Mouse (Mus musculus) myocyte (in vitro differentiated cells): ENCODE measurements around the gene Tmod2. TPM values are rescaled to one million over a fixed set of nuclear protein-coding genes. Genes with fewer than 3 reads are reported as not detected.

ENCODE experiments used
- H3K27me3 ChIP-seq: one replicate; pipeline ENCODE4 v1.6.1; 2011; ENCODE audit not compliant: control insufficient read depth, insufficient read depth, insufficient read length
- H3K36me3 ChIP-seq: one replicate; pipeline ENCODE4 v1.6.1; 2011; ENCODE audit not compliant: control insufficient read depth, insufficient read depth
- H3K4me2 ChIP-seq: one replicate; pipeline ENCODE4 v1.6.1; 2011; ENCODE audit warnings: low read depth, control low read depth
- H3K4me3 ChIP-seq: one replicate; pipeline ENCODE4 v1.5.1; 2011; ENCODE audit warnings: mild to moderate bottlenecking, control low read depth, moderate library complexity
- H3K79me2 ChIP-seq: one replicate; pipeline ENCODE4 v1.6.1; 2011; ENCODE audit not compliant: control insufficient read depth, insufficient read depth
- H3ac ChIP-seq: one replicate; pipeline ENCODE4 v1.6.1; 2011; ENCODE audit not compliant: control insufficient read depth, insufficient read length
- CEBPB ChIP-seq: IDR thresholded peaks from 2 replicates; pipeline ENCODE4 v1.6.1; 2011; ENCODE audit warnings: mild to moderate bottlenecking, moderate library complexity; ENCODE audit not compliant: poor library complexity, insufficient read depth, severe bottlenecking
- E2F4 ChIP-seq: IDR thresholded peaks from one replicate; pipeline ENCODE4 v1.6.1; 2011; ENCODE audit warnings: mild to moderate bottlenecking, control low read depth, moderate library complexity; ENCODE audit not compliant: insufficient read depth
- MAX ChIP-seq: IDR thresholded peaks from one replicate; pipeline ENCODE4 v1.6.1; 2011; ENCODE audit warnings: low read depth, mild to moderate bottlenecking, control low read depth
- MYOD1 ChIP-seq, 3 experiments: IDR thresholded peaks; one replicate each; pipeline ENCODE4 v1.6.1; 2011; ENCODE audit warnings: control low read depth in 2 of 3, low read depth in 2 of 3, mild to moderate bottlenecking in 2 of 3, moderate library complexity in 1 of 3; ENCODE audit not compliant: insufficient read length in 2 of 3, control insufficient read depth in 1 of 3
- MYOG ChIP-seq, 3 experiments: IDR thresholded peaks; one replicate each; pipeline ENCODE4 v1.6.1; 2011; ENCODE audit warnings: control low read depth in 2 of 3, low read depth in 2 of 3, mild to moderate bottlenecking in 2 of 3; ENCODE audit not compliant: insufficient read length in 2 of 3, control insufficient read depth in 1 of 3, insufficient read depth in 1 of 3
- POLR2A ChIP-seq: IDR thresholded peaks from one replicate; pipeline ENCODE4 v1.6.1; 2011; ENCODE audit warnings: low read depth, mild to moderate bottlenecking, control low read depth, moderate library complexity; ENCODE audit not compliant: insufficient read length
- POLR2AphosphoS2 ChIP-seq: IDR thresholded peaks from one replicate; pipeline ENCODE4 v1.6.1; 2011; ENCODE audit warnings: low read depth, control low read depth; ENCODE audit not compliant: insufficient read length
- REST ChIP-seq: IDR thresholded peaks from one replicate; pipeline ENCODE4 v1.6.1; 2011; ENCODE audit warnings: mild to moderate bottlenecking, control low read depth, moderate library complexity; ENCODE audit not compliant: insufficient read depth, insufficient read length
- SRF ChIP-seq: IDR thresholded peaks from one replicate; pipeline ENCODE4 v1.6.1; 2011; ENCODE audit warnings: low read depth; ENCODE audit not compliant: control insufficient read depth, insufficient read length
- TCF12 ChIP-seq: IDR thresholded peaks from one replicate; pipeline ENCODE4 v1.6.1; 2011; ENCODE audit warnings: mild to moderate bottlenecking, control low read depth; ENCODE audit not compliant: poor library complexity, insufficient read depth, severe bottlenecking
- TCF3 ChIP-seq: IDR thresholded peaks from one replicate; pipeline ENCODE4 v1.6.1; 2011; ENCODE audit warnings: low read depth, control low read depth; ENCODE audit not compliant: insufficient read length
- USF1 ChIP-seq: IDR thresholded peaks from one replicate; pipeline ENCODE4 v1.6.1; 2011; ENCODE audit warnings: low read depth, mild to moderate bottlenecking, control low read depth, moderate library complexity
- polyA plus RNA-seq: library from polyadenylated mRNA; unstranded; fragments of >200 nt; fragmentation: generic; extraction: Trizol; gene quantifications from one replicate; pipeline ENCODE4 v1.2.1, GENCODE M21; 2012; ENCODE audit warnings: missing spikeins

Gene Tmod2
- polyA plus RNA-seq, 1 experiment, result 0.06 TPM

DNA sequence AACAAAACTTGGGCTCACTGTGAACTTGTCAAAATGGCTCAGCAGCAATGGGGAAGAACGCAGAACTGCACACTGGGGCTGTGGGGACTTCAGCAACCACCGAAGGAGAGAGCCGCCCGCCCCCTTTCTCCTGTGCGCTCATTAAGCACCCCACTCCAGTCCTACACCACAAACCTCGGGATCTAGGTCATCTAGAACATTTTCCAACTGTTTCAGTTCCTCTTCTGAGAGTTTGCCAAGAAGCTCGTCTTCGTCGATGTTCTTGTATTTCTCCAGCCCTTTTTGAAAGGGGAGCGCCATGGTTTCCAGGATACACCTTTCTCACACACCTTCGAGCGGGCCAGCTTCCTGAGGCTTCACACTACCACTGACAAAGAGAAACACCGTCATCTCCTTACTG is 14.1 kb downstream of the Tmod2 start:
- H3ac ChIP-seq, result no peak overlapping the region
- no peaks in the 10 kb centered on the region for H3K36me3 ChIP-seq
- H3K4me3 ChIP-seq, result no peak overlapping the region
- no peaks in the 10 kb centered on the region for H3K79me2 ChIP-seq
- peaks cover 7% of the 10 kb centered on the region for H3K27me3 ChIP-seq
- TF ChIP-seq MAX (no peak), E2F4 (no peak), TCF3 (no peak), REST (no peak)
- H3K4me2 ChIP-seq, result no peak overlapping the region

DNA sequence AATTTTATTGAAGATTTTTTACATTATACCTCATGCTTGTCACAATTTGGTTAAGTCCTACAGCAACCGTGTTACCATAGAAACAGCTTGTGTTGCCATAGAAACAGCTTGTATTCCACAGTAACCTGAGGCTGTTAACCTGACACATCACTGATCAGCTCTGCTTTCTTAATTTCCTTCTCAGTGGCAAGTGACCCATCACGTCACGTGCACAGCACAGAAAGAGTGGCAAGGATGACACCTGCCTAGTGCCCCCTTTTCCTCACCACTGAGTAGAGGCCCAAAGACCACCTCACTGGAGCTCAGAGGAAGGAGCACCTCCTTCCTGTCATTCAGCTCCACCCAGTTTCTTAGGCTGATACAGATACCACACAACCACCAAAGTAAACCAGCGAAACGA is 17.6 kb downstream of the Tmod2 start:
- H3ac ChIP-seq, result no peak overlapping the region
- TF ChIP-seq TCF12, result no peak
- no peak for TF ChIP-seq SRF
- no peak for TF ChIP-seq POLR2AphosphoS2
- no peak for TF ChIP-seq POLR2A
- TF ChIP-seq CEBPB, result no peak
- no peak for TF ChIP-seq E2F4
- TF ChIP-seq MYOG (IDR thresholded peaks at IDR 0.05; ENCODE audit: control insufficient read depth in 1 of 3, insufficient read depth in 1 of 3, insufficient read length in 2 of 3, low read depth in 2 of 3), result no peak
- TF ChIP-seq TCF3, result no peak
- no peak for TF ChIP-seq USF1
- TF ChIP-seq REST, result no peak
- no peak for TF ChIP-seq MYOD1 (IDR thresholded peaks at IDR 0.05; ENCODE audit: control insufficient read depth in 1 of 3, insufficient read length in 2 of 3, low read depth in 2 of 3)
- TF ChIP-seq MAX, result no peak

DNA sequence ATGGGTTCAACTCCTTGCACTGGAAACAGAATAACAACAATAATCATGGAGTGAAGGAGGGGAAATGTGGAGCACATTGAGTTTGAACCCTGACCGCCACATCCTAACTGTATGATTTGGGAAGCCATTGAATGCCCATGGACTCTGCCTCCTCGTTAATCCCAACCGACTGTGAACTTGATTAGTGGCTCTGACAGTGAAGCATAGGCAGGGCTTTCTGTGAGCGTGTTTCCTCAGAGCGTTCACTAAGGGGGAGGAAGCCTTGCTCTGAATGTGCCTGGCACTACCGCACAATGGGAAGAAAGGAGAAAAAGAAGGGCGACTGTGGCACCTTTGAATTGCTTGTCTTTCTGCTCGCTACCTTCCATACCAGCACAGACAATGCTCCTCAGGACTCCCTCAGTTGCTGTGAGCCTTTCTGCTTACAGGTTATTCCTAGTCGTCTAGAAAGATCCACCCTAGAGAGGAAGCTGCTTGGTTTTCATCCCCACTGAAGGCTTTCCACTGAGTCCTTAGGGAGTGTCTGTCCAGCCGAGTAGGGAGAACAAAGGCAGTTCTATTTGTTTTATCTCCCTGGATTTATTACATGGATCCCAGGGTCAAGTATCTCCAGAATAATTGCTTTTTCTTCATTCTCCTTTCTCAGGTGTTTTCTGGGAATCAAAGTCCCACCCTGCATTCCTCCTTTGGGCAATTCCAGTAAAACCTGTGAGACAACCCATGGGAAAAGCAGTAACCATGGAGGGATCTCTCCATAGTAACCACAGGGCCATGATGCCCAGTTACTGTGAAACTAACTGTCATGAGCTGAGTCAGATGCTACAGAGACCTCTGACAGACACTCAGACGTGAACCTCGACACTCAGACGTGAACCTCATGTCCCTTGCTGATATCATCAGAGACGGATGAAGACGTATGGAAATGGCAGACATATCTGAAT is 21.0 kb downstream of the Tmod2 start:
- no peaks in the 10 kb centered on the region for H3K36me3 ChIP-seq
- no peak overlapping the region for H3ac ChIP-seq
- no peak overlapping the region for H3K4me3 ChIP-seq
- peaks cover 5% of the 10 kb centered on the region for H3K27me3 ChIP-seq
- H3K4me2 ChIP-seq, result no peak overlapping the region
- TF ChIP-seq REST (no peak), MAX (no peak), TCF12 (no peak), CEBPB (no peak), USF1 (no peak), MYOG (IDR thresholded peaks at IDR 0.05; ENCODE audit: control insufficient read depth in 1 of 3, insufficient read depth in 1 of 3, insufficient read length in 2 of 3, low read depth in 2 of 3) (no peak), POLR2AphosphoS2 (no peak), E2F4 (no peak), TCF3 (no peak), MYOD1 (IDR thresholded peaks at IDR 0.05; ENCODE audit: control insufficient read depth in 1 of 3, insufficient read length in 2 of 3, low read depth in 2 of 3) (no peak), SRF (no peak), POLR2A (no peak)
- H3K79me2 ChIP-seq, result no peaks in the 10 kb centered on the region

More for the DNA sequence above, 17.6 kb downstream of the Tmod2 start:
- no peaks in the 10 kb centered on the region for H3K79me2 ChIP-seq
- peaks cover 7% of the 10 kb centered on the region for H3K27me3 ChIP-seq
- no peaks in the 10 kb centered on the region for H3K36me3 ChIP-seq
- H3K4me3 ChIP-seq, result no peak overlapping the region
- no peak overlapping the region for H3K4me2 ChIP-seq

DNA sequence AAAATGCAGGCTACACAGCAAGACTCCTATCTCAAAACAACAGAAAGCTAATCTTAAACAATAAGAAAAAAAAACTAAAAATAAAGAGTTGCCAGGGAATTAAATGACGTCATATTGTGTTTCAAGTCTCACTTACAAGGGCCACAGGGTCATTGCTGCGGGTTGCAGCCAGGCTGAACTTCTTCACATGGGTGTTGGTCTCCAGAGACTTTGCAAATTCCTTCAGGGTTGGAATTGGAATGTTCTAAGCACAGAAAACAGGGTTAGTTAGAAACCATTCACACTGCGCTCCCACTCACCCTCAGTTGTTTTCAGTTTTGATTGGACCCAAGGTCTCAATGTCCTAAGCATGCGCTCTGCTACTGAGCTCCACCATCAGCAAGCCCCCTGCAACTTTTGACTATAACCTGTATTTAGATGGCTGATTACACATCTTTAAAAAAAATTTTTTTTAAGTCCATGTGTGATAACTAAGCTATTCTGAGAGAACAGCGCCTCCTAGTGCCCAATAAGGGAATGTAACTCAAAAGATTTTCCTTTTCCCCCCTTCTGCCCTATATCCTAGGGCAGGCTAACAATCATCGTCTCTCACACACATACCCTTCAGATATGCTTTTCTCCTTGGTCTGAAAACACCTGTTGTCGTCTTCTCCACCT is 29.3 kb downstream of the Tmod2 start:
- Histone ChIP-seq H3K79me2 (no peaks in the 10 kb centered on the region), H3K4me2 (peak overlapping the region; percentile 30), H3K36me3 (no peaks in the 10 kb centered on the region), H3K4me3 (no peak overlapping the region), H3K27me3 (peaks cover 5% of the 10 kb centered on the region), H3ac (no peak overlapping the region)
- no peak for TF ChIP-seq POLR2AphosphoS2
- no peak for TF ChIP-seq SRF
- TF ChIP-seq TCF12, result no peak
- no peak for TF ChIP-seq TCF3
- TF ChIP-seq MYOG (IDR thresholded peaks at IDR 0.05; ENCODE audit: control insufficient read depth in 1 of 3, insufficient read depth in 1 of 3, insufficient read length in 2 of 3, low read depth in 2 of 3), result no peak
- TF ChIP-seq MYOD1 (IDR thresholded peaks at IDR 0.05; ENCODE audit: control insufficient read depth in 1 of 3, insufficient read length in 2 of 3, low read depth in 2 of 3), result no peak
- TF ChIP-seq USF1, result no peak
- no peak for TF ChIP-seq CEBPB
- no peak for TF ChIP-seq E2F4
- no peak for TF ChIP-seq REST
- TF ChIP-seq MAX, result no peak
- no peak for TF ChIP-seq POLR2A
